Mouse (Mus musculus): ENCODE measurements at regions not wholly inside any gene's neighbourhood (a gene's known extent, or its start where the extent isn't known, plus 50 kb on each side); places are given as distances from the start of the nearest gene placed in this dataset.

- Histone ChIP-seq H3K9me3 (replicated peaks; ENCODE audit: low read length) (no peaks in the 10 kb centered on the region), H3K27me3 (replicated peaks) (peaks cover 55% of the 10 kb centered on the region), H3K4me1 (ENCODE audit: control insufficient read depth in 1 of 2, insufficient read depth in 2 of 2) (peaks cover 16 to 31% of the 10 kb centered on the region in 2 experiments), H3K79me2 (replicated peaks; ENCODE audit: control insufficient read depth, extremely low read depth, insufficient read depth, poor library complexity, severe bottlenecking) (no peaks in the 10 kb centered on the region), H3K9ac (ENCODE audit: insufficient read depth, low read depth) (no peak overlapping the region), H3K36me3 (replicated peaks in 1 of 2; ENCODE audit: control insufficient read depth in 1 of 2, insufficient read depth in 1 of 2, low read length in 1 of 2) (no peaks in the 10 kb centered on the region), H3K4me2 (ENCODE audit: insufficient read depth, low read depth, poor library complexity, severe bottlenecking) (no peak overlapping the region), H3K27ac (ENCODE audit: insufficient read depth, low read depth) (no peak overlapping the region), H3K4me3 (replicated peaks in 1 of 3; ENCODE audit: low read depth in 2 of 3, low read length in 2 of 3, poor library complexity in 1 of 3) (no peak overlapping the region)
- dilution Hi-C loops (cut with MboI; ENCODE audit: extremely low pct_ligation_motif_present, extremely low pct_unique_long_range_greater_than_20kb, low sequenced_read_pairs): no loop called here
- TF ChIP-seq CTCF (conservative IDR thresholded peaks at IDR 0.05 in 1 of 2, IDR thresholded peaks at IDR 0.05 in 1 of 2; ENCODE audit: low read depth in 2 of 2, low read length in 2 of 2) (no peak), ZKSCAN1 (IDR thresholded peaks at IDR 0.05; ENCODE audit: borderline replicate concordance, low read depth, low read length) (no peak), POLR2A (IDR thresholded peaks at IDR 0.05; ENCODE audit: low read depth, low read length) (no peak), POLR2AphosphoS2 (IDR thresholded peaks at IDR 0.05; ENCODE audit: low read depth, low read length) (no peak), USF2 (conservative IDR thresholded peaks at IDR 0.05; ENCODE audit: low read depth, low read length) (no peak), MAZ (IDR thresholded peaks at IDR 0.05; ENCODE audit: low read depth, low read length) (no peak), JUN (IDR thresholded peaks at IDR 0.05; ENCODE audit: insufficient read depth, low read depth, low read length) (no peak), CHD1 (IDR thresholded peaks at IDR 0.05; ENCODE audit: low read depth, low read length) (no peak), MXI1 (IDR thresholded peaks at IDR 0.05; ENCODE audit: low read depth, low read length) (no peak), ZNF384 (IDR thresholded peaks at IDR 0.05; ENCODE audit: low read depth, low read length) (no peak), ETS1 (conservative IDR thresholded peaks at IDR 0.05; ENCODE audit: low read depth, low read length) (no peak), MAFK (IDR thresholded peaks at IDR 0.05; ENCODE audit: insufficient replicate concordance, low read length) (no peak), RCOR1 (conservative IDR thresholded peaks at IDR 0.05; ENCODE audit: low read depth, low read length) (no peak), MYC (IDR thresholded peaks at IDR 0.05; ENCODE audit: low read depth, low read length) (no peak), ELF1 (IDR thresholded peaks at IDR 0.05; ENCODE audit: low read depth, low read length) (no peak), UBTF (IDR thresholded peaks at IDR 0.05; ENCODE audit: low read depth, low read length) (no peak), USF1 (IDR thresholded peaks at IDR 0.05; ENCODE audit: low read depth, low read length) (no peak), NRF1 (IDR thresholded peaks at IDR 0.05; ENCODE audit: low read depth, low read length) (no peak), PAX5 (IDR thresholded peaks at IDR 0.05; ENCODE audit: low read length) (no peak), MEF2A (IDR thresholded peaks at IDR 0.05; ENCODE audit: borderline replicate concordance, low read depth, low read length) (no peak)
- DNase-seq (ENCODE audit: extremely low read depth): no peak
- in situ Hi-C loops (cut with MboI; ENCODE audit: low pct_ligation_motif_present, low pct_unique_long_range_greater_than_20kb, low sequenced_read_pairs): no loop called here
Measured at GRCm38 (mm10) chr2:92673064-92673813, 73.7 kb downstream of the Chst1 start.

- dilution Hi-C loops (cut with MboI; ENCODE audit: extremely low pct_ligation_motif_present, extremely low pct_unique_long_range_greater_than_20kb, low sequenced_read_pairs): no loop called here
- no peak overlapping the region for H3K9ac ChIP-seq (ENCODE audit: insufficient read depth, low read depth)
- no peak for DNase-seq (ENCODE audit: extremely low read depth)
- H3K27me3 ChIP-seq (replicated peaks): peaks cover 61% of the 10 kb centered on the region
- H3K27ac ChIP-seq (ENCODE audit: insufficient read depth, low read depth): no peak overlapping the region
- no peaks in the 10 kb centered on the region for H3K79me2 ChIP-seq (replicated peaks; ENCODE audit: control insufficient read depth, extremely low read depth, insufficient read depth, poor library complexity, severe bottlenecking)
- in situ Hi-C loops (cut with MboI; ENCODE audit: low pct_ligation_motif_present, low pct_unique_long_range_greater_than_20kb, low sequenced_read_pairs): no loop called here
- no peak overlapping the region for H3K4me3 ChIP-seq (replicated peaks in 1 of 3; ENCODE audit: low read depth in 2 of 3, low read length in 2 of 3, poor library complexity in 1 of 3)
- TF ChIP-seq SIN3A (IDR thresholded peaks at IDR 0.05; ENCODE audit: low read length) (no peak), USF2 (conservative IDR thresholded peaks at IDR 0.05; ENCODE audit: low read depth, low read length) (no peak), MEF2A (IDR thresholded peaks at IDR 0.05; ENCODE audit: borderline replicate concordance, low read depth, low read length) (no peak), BHLHE40 (IDR thresholded peaks at IDR 0.05; ENCODE audit: low read depth, low read length) (no peak), POLR2A (IDR thresholded peaks at IDR 0.05; ENCODE audit: low read depth, low read length) (no peak), CHD1 (IDR thresholded peaks at IDR 0.05; ENCODE audit: low read depth, low read length) (no peak), E2F4 (IDR thresholded peaks at IDR 0.05; ENCODE audit: insufficient replicate concordance, low read depth, low read length) (no peak), IRF4 (IDR thresholded peaks at IDR 0.05; ENCODE audit: low read depth, low read length) (no peak), MXI1 (IDR thresholded peaks at IDR 0.05; ENCODE audit: low read depth, low read length) (no peak), SMC3 (IDR thresholded peaks at IDR 0.05; ENCODE audit: low read depth, low read length) (no peak)
- no peaks in the 10 kb centered on the region for H3K9me3 ChIP-seq (replicated peaks; ENCODE audit: low read length)
- no peaks in the 10 kb centered on the region for H3K36me3 ChIP-seq (replicated peaks in 1 of 2; ENCODE audit: control insufficient read depth in 1 of 2, insufficient read depth in 1 of 2, low read length in 1 of 2)
- no peak overlapping the region for H3K4me2 ChIP-seq (ENCODE audit: insufficient read depth, low read depth, poor library complexity, severe bottlenecking)
- peaks cover 16 to 31% of the 10 kb centered on the region in 2 experiments for H3K4me1 ChIP-seq (ENCODE audit: control insufficient read depth in 1 of 2, insufficient read depth in 2 of 2)
Measured at GRCm38 (mm10) chr2:92673931-92674330, 74.4 kb downstream of the Chst1 start.
